Mouse (Mus musculus): ENCODE measurements at regions not wholly inside any gene's neighbourhood (a gene's known extent, or its start where the extent isn't known, plus 50 kb on each side); places are given as distances from the start of the nearest gene placed in this dataset.

DNA sequence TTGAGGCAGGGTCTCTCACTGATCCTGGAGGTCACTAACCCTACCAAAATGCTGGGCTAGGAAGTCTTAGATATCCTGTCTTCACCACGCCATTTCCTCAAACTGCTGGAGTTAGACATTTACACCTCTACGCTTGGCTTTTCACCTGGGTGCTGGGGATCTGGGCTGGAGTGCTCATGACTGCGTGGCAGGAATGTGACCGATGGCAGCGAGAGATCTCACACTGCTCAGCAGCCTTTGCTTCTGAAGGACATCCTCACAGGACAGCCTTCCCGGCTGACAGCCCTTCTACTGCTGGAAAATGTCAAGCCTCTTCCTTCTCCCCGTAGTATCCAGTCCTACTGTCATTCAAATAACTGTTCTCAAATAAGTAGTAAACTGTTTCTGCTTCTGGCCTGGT lies 114.8 kb upstream of the Sdk1 start:
- TF ChIP-seq CTCF (IDR thresholded peaks at IDR 0.05; ENCODE audit: low read depth, low read length) (no peak), POLR2A (IDR thresholded peaks at IDR 0.05; ENCODE audit: extremely low read depth, insufficient read depth, low read length) (no peak)
